Mouse (Mus musculus): Measurements from ENCODE around the gene Cdc42. TPM values are rescaled to one million over a fixed set of nuclear protein-coding genes. Genes with fewer than 3 reads are reported as not detected.

Cdc42 gene
- polyA plus RNA-seq, 1 experiment from 2014 or later = 632 TPM

- ATAC-seq (replicated peaks; ENCODE audit: low FRiP score, low TSS enrichment, low read depth) = no peak
- peaks cover 25% of the 10 kb centered on the region for H3K36me3 ChIP-seq (ENCODE audit: control insufficient read depth, insufficient read depth, low read length)
- H3K4me2 ChIP-seq (ENCODE audit: low read length) = no peak overlapping the region
- no peak overlapping the region for H3K4me3 ChIP-seq (ENCODE audit: low read depth, low read length)
- H3K27me3 ChIP-seq (replicated peaks; ENCODE audit: control insufficient read depth, insufficient read depth, low read length) = no peaks in the 10 kb centered on the region
- no peak for DNase-seq (ENCODE audit: low spot score)
- H3K9ac ChIP-seq (ENCODE audit: low read length) = no peak overlapping the region
- H3K9me3 ChIP-seq (ENCODE audit: control insufficient read depth, low read length) = no peaks in the 10 kb centered on the region
- no peak overlapping the region for H3K27ac ChIP-seq (ENCODE audit: low read depth)
- 48% methylated on average over 2 of the region's 2 CpGs for WGBS
- H3K4me1 ChIP-seq (replicated peaks; ENCODE audit: control insufficient read depth, insufficient read depth, low read length) = peaks cover 25% of the 10 kb centered on the region
Measured at GRCm38 (mm10) chr4:137313511-137313910, 44.0 kb downstream of the Cdc42 start.

- H3K9ac ChIP-seq (ENCODE audit: low read length) = no peak overlapping the region
- no peak overlapping the region for H3K4me3 ChIP-seq (ENCODE audit: low read depth, low read length)
- 0 out of 2 replicates have a peak, but pooled peaks cover 9% of the 10 kb centered on the region for H3K36me3 ChIP-seq (ENCODE audit: control insufficient read depth, insufficient read depth, low read length)
- DNase-seq (ENCODE audit: low spot score) = peak; percentile 70
- no peak overlapping the region for H3K4me2 ChIP-seq (ENCODE audit: low read length)
- 50% methylated on average over 5 of the region's 5 CpGs for WGBS
- no peak overlapping the region for H3K27ac ChIP-seq (ENCODE audit: low read depth)
- H3K27me3 ChIP-seq (replicated peaks; ENCODE audit: control insufficient read depth, insufficient read depth, low read length) = no peaks in the 10 kb centered on the region
- H3K4me1 ChIP-seq (replicated peaks; ENCODE audit: control insufficient read depth, insufficient read depth, low read length) = peaks cover 25% of the 10 kb centered on the region
- no peaks in the 10 kb centered on the region for H3K9me3 ChIP-seq (ENCODE audit: control insufficient read depth, low read length)
- no peak for ATAC-seq (replicated peaks; ENCODE audit: low FRiP score, low TSS enrichment, low read depth)
Measured at GRCm38 (mm10) chr4:137308377-137308776, 49.1 kb downstream of the Cdc42 start.

- ATAC-seq (replicated peaks; ENCODE audit: low FRiP score, low TSS enrichment, low read depth) (no peak), DNase-seq (ENCODE audit: low spot score) (no peak)
- Histone ChIP-seq H3K27ac (ENCODE audit: low read depth) (0 out of 2 replicates have a peak overlapping the region, but pooled peaks have one; percentile 60), H3K4me1 (replicated peaks; ENCODE audit: control insufficient read depth, insufficient read depth, low read length) (peaks cover 20% of the 10 kb centered on the region), H3K27me3 (replicated peaks; ENCODE audit: control insufficient read depth, insufficient read depth, low read length) (no peaks in the 10 kb centered on the region), H3K4me3 (ENCODE audit: low read depth, low read length) (no peak overlapping the region), H3K9ac (ENCODE audit: low read length) (no peak overlapping the region), H3K4me2 (ENCODE audit: low read length) (no peak overlapping the region), H3K36me3 (ENCODE audit: control insufficient read depth, insufficient read depth, low read length) (0 out of 2 replicates have a peak, but pooled peaks cover 9% of the 10 kb centered on the region), H3K9me3 (ENCODE audit: control insufficient read depth, low read length) (no peaks in the 10 kb centered on the region)
- whole genome bisulfite sequencing = 64% methylated on average over 19 of the region's 19 CpGs
Measured at GRCm38 (mm10) chr4:137306991-137307706, 50.4 kb downstream of the Cdc42 start.

- Histone ChIP-seq H3K36me3 (ENCODE audit: control insufficient read depth, insufficient read depth, low read length) (0 out of 2 replicates have a peak, but pooled peaks cover 6% of the 10 kb centered on the region), H3K9ac (ENCODE audit: low read length) (no peak overlapping the region), H3K4me2 (ENCODE audit: low read length) (no peak overlapping the region), H3K4me1 (replicated peaks; ENCODE audit: control insufficient read depth, insufficient read depth, low read length) (peaks cover 20% of the 10 kb centered on the region), H3K27me3 (replicated peaks; ENCODE audit: control insufficient read depth, insufficient read depth, low read length) (no peaks in the 10 kb centered on the region), H3K27ac (ENCODE audit: low read depth) (peak overlapping the region; percentile 60; the same call in 1 of the 2 replicates), H3K4me3 (ENCODE audit: low read depth, low read length) (no peak overlapping the region), H3K9me3 (ENCODE audit: control insufficient read depth, low read length) (no peaks in the 10 kb centered on the region)
- no peak for ATAC-seq (replicated peaks; ENCODE audit: low FRiP score, low TSS enrichment, low read depth)
- DNase-seq (ENCODE audit: low spot score) = no peak
- WGBS = 42% methylated on average over 8 of the region's 8 CpGs
Measured at GRCm38 (mm10) chr4:137306577-137306888, 51.0 kb downstream of the Cdc42 start.

GRCm38 (mm10) chr4:137305831-137306576 lies 51.5 kb downstream of the Cdc42 start:
- H3K9ac ChIP-seq (ENCODE audit: low read length) = no peak overlapping the region
- H3K36me3 ChIP-seq (ENCODE audit: control insufficient read depth, insufficient read depth, low read length) = 0 out of 2 replicates have a peak, but pooled peaks cover 6% of the 10 kb centered on the region
- H3K27ac ChIP-seq (ENCODE audit: low read depth) = peak overlapping the region; percentile 60; the same call in 1 of the 2 replicates
- WGBS = 41% methylated on average over 13 of the region's 13 CpGs
- ATAC-seq (replicated peaks; ENCODE audit: low FRiP score, low TSS enrichment, low read depth) (peak; percentile 37), DNase-seq (ENCODE audit: low spot score) (no peak)
- no peaks in the 10 kb centered on the region for H3K27me3 ChIP-seq (replicated peaks; ENCODE audit: control insufficient read depth, insufficient read depth, low read length)
- H3K4me2 ChIP-seq (ENCODE audit: low read length) = no peak overlapping the region
- peaks cover 20% of the 10 kb centered on the region for H3K4me1 ChIP-seq (replicated peaks; ENCODE audit: control insufficient read depth, insufficient read depth, low read length)
- H3K4me3 ChIP-seq (ENCODE audit: low read depth, low read length) = no peak overlapping the region
- H3K9me3 ChIP-seq (ENCODE audit: control insufficient read depth, low read length) = no peaks in the 10 kb centered on the region

- no peak overlapping the region for H3K9ac ChIP-seq (ENCODE audit: low read length)
- H3K4me1 ChIP-seq (replicated peaks; ENCODE audit: control insufficient read depth, insufficient read depth, low read length) = peaks cover 20% of the 10 kb centered on the region
- no peak overlapping the region for H3K27ac ChIP-seq (ENCODE audit: low read depth)
- H3K4me3 ChIP-seq (ENCODE audit: low read depth, low read length) = no peak overlapping the region
- ATAC-seq (replicated peaks; ENCODE audit: low FRiP score, low TSS enrichment, low read depth) (no peak), DNase-seq (ENCODE audit: low spot score) (no peak)
- H3K27me3 ChIP-seq (replicated peaks; ENCODE audit: control insufficient read depth, insufficient read depth, low read length) = no peaks in the 10 kb centered on the region
- no peak overlapping the region for H3K4me2 ChIP-seq (ENCODE audit: low read length)
- H3K9me3 ChIP-seq (ENCODE audit: control insufficient read depth, low read length) = no peaks in the 10 kb centered on the region
- WGBS = 83% methylated on average over 7 of the region's 7 CpGs
- H3K36me3 ChIP-seq (ENCODE audit: control insufficient read depth, insufficient read depth, low read length) = 0 out of 2 replicates have a peak, but pooled peaks cover 4% of the 10 kb centered on the region
Measured at GRCm38 (mm10) chr4:137305066-137305465, 52.5 kb downstream of the Cdc42 start.

GRCm38 (mm10) chr4:137304106-137304505 lies 53.4 kb downstream of the Cdc42 start:
- Histone ChIP-seq H3K4me2 (ENCODE audit: low read length) (no peak overlapping the region), H3K36me3 (ENCODE audit: control insufficient read depth, insufficient read depth, low read length) (no peaks in the 10 kb centered on the region), H3K4me1 (replicated peaks; ENCODE audit: control insufficient read depth, insufficient read depth, low read length) (peaks cover 20% of the 10 kb centered on the region), H3K9ac (ENCODE audit: low read length) (no peak overlapping the region), H3K4me3 (ENCODE audit: low read depth, low read length) (no peak overlapping the region), H3K9me3 (ENCODE audit: control insufficient read depth, low read length) (no peaks in the 10 kb centered on the region), H3K27ac (ENCODE audit: low read depth) (no peak overlapping the region), H3K27me3 (replicated peaks; ENCODE audit: control insufficient read depth, insufficient read depth, low read length) (no peaks in the 10 kb centered on the region)
- WGBS = 89% methylated on average over 7 of the region's 7 CpGs
- no peak for DNase-seq (ENCODE audit: low spot score)
- no peak for ATAC-seq (replicated peaks; ENCODE audit: low FRiP score, low TSS enrichment, low read depth)

- ATAC-seq (replicated peaks; ENCODE audit: low FRiP score, low TSS enrichment, low read depth) (no peak), DNase-seq (ENCODE audit: low spot score) (no peak)
- Histone ChIP-seq H3K9me3 (ENCODE audit: control insufficient read depth, low read length) (no peaks in the 10 kb centered on the region), H3K4me2 (ENCODE audit: low read length) (no peak overlapping the region), H3K9ac (ENCODE audit: low read length) (no peak overlapping the region), H3K27me3 (replicated peaks; ENCODE audit: control insufficient read depth, insufficient read depth, low read length) (no peaks in the 10 kb centered on the region), H3K4me3 (ENCODE audit: low read depth, low read length) (no peak overlapping the region), H3K36me3 (ENCODE audit: control insufficient read depth, insufficient read depth, low read length) (no peaks in the 10 kb centered on the region), H3K27ac (ENCODE audit: low read depth) (no peak overlapping the region), H3K4me1 (replicated peaks; ENCODE audit: control insufficient read depth, insufficient read depth, low read length) (peaks cover 13% of the 10 kb centered on the region)
- 68% methylated on average over 16 of the region's 16 CpGs for WGBS
Measured at GRCm38 (mm10) chr4:137301635-137302034, 55.9 kb downstream of the Cdc42 start.

All from intestine, embryonic 14.5 days (tissue).